Mouse (Mus musculus): ENCODE data around the gene Zcchc9.
"Not testable (repeated sequence)": the region's sequence is repeated elsewhere in the genome, so short reads cannot be mapped to it uniquely, and the experiment has no call there.

The Zcchc9 gene

GRCm38 (mm10) chr13:91807155-91807839, at the start of gene Zcchc9:
TSS of gene Zcchc9 (minus strand) at chr13:91807705.
- peak; percentile 87 for DNase-seq (ENCODE audit: low spot score)

GRCm38 (mm10) chr13:91854412-91854811, 46.9 kb upstream of the Zcchc9 start:
- no peak for DNase-seq (ENCODE audit: low spot score)

- DNase-seq (ENCODE audit: low spot score), result no peak
These were observed 20.4 kb upstream of the Zcchc9 start for GRCm38 (mm10) chr13:91827876-91828275.

DNA sequence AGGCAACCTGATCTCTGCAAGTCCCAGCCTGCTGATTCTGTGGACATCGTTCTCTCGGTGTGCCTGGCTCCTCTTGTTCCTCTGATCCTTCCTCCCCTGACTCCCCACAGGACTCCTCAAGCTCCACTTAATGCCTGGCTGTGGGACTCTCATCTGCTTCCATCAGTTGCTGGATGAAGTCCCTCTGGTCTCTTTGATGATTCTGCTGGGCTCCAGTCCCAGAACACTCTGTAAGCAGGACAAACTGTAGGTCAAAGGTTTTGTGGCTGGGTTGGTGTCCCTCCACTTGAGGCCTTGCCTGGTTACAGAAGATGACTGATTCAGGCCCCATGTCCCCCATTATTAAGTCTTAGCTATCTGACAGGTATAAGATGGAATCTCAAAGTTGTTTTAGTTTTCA, 18.6 kb upstream of the Zcchc9 start:
- DNase-seq (ENCODE audit: low spot score), result no peak

DNA sequence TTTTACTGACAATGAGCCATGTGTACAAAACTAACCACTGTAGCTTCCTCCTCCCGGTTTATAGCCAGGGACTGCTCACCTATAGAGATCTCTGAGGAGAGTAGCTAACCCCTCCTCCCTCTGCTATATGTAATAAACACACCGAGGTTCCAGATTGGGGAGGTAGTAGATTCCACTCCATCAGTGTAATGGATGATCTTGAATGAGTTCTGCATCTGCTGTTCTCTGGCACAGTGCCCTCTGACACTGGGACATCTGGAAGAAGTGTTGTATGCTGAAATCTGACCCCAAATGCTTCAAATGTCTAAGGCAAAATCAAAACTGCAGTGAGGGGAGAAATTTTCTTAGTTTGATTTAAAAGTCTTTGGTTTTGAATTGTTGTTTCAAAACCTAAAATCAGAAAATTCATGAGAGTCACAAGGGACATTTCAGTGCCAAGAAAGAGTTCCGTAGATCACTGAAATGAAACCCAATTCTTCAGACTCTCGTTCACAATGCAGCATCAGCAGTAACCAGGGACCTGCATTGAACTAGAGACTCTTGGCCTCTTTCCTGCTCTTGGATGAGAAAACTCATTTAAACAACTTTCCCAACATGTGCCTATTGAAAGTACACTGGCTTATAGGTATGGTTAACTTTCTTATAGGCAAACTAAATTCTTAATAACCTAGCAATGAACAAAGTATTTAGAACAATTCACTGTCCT, 17.5 kb upstream of the Zcchc9 start:
- DNase-seq (ENCODE audit: low spot score), result no peak

GRCm38 (mm10) chr13:91823735-91824134, 16.2 kb upstream of the Zcchc9 start:
- peak; percentile 2 for DNase-seq (ENCODE audit: low spot score)

DNA sequence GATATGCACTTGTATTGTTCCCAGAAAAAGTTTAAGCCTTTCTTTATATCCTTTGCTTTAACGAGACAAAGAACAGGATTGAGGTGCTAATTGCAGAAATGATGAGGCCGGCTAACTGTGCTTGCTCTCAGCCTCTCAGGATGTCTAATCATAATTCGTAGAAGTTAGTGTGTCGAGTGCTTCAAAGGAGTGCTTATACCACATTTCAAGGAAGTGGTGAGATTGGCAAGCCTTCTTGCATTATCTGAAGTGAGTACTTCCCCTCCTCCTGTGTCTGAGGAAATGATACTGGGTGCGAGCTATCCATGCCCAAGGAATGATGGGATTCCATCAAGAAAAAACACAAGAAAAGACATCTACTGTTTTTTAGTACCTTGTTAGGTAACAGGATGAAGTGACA, 7.2 kb upstream of the Zcchc9 start:
- DNase-seq (ENCODE audit: low spot score), result no peak

GRCm38 (mm10) chr13:91809476-91809875, 2.0 kb upstream of the Zcchc9 start:
- DNase-seq (ENCODE audit: low spot score), result peak; percentile 13

DNA sequence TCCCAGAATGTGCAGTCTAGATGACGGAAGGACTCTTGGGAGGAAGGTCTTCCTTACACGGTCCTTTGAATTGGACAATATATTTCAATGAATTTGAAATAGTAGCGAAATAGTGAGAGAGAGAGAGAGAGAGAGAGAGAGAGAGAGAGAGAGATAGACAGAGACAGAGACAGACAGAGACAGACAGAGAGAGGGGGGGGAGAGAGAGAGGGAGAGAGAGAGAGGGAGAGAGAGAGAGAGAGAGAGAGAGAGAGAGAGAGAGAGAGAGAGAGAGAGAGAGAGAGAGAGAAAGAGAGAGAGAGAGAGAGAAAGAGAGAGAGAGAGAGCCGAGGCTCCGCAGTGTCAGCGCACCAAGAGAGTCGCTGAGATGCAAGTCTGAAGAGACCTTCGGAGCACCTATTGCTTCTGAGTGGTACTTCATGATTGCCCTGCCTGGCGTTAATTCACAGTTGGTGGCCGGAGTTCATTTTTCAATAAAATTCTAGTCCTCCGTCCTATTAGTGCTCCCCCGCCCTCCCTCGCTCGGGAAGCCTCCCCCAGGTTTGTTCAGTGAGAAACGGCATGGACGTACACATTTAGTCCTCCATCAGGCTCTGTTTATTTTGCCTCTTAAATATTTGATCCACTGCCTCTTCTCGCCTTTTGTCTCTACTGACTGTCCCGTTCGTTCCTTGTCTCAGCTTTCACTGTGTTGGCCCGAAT, 520 bp upstream of the Zcchc9 start:
- DNase-seq (ENCODE audit: low spot score), result peak; percentile 9

GRCm38 (mm10) chr13:91801726-91802125, 5.8 kb downstream of the Zcchc9 start:
- DNase-seq (ENCODE audit: low spot score), result no peak

- DNase-seq (ENCODE audit: low spot score), result no peak
These were observed 10.1 kb downstream of the Zcchc9 start for GRCm38 (mm10) chr13:91797442-91797841.

DNA sequence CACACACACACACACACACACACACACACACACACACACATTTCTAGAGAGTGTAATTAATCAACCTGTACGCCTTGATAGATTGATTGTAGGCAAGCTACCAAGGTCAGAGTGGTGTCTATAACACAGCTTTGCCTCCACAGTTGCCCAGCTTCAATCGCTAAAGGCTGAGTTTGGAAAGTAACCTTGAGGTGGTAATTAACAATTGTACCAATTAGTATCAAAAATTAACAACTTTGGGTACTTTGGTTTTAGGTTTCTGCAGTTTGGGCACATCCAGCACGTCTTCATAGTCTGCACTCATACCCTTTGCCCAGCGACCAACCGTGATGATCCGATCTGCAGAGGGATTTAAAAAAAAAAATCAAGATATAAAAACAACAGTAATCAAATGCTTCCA, 10.6 kb downstream of the Zcchc9 start:
- DNase-seq (ENCODE audit: low spot score), result no peak

- DNase-seq (ENCODE audit: low spot score), result no peak
These were observed 11.5 kb downstream of the Zcchc9 start for GRCm38 (mm10) chr13:91796003-91796402.

DNA sequence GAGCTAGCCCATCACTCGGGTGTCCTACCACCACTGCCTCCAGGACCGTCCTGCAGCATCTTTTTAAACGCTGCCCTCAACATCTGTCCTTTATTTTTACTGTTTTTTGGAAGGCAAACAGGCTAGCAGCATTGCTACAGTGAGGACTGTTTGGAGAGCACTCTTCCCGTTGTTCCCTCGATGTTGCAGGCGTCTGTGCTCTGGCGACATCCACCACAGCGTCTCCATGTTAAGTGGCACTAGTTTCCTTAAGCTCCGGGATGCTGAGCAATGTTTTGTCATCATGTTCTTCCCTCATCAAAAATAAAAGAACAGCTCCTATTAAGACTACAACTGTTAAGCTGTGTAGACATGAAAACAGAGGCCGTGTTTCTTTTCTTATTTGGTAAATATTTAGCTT, 11.9 kb downstream of the Zcchc9 start:
- no peak for DNase-seq (ENCODE audit: low spot score)

DNA sequence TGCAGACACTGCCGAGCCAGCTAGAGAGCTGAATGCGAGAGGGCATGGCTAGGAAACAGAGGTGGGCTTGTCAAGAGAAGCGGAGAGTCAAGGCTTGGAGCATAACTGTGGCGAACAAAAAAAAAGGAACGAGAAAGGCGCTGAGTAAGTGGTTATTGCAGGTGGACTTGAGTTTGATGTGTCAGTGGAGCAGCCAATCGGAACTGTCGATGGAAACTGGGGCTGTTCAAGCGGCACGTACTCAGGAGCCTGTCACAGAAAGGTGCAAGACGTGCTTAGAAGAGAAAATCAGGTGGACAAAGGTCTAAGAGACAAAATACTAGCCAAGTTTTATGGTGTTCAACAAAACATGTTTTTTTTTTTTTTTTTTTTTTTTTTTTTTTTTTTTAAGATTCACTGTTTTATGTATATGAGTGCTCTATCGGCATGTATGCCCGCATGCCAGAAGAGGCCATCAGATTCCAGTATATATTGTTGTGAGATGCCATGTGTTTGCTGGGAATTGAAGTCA, 12.5 kb downstream of the Zcchc9 start:
- DNase-seq (ENCODE audit: low spot score), result no peak

- no peak for DNase-seq (ENCODE audit: low spot score)
These were observed 15.5 kb downstream of the Zcchc9 start for GRCm38 (mm10) chr13:91792035-91792434.

DNA sequence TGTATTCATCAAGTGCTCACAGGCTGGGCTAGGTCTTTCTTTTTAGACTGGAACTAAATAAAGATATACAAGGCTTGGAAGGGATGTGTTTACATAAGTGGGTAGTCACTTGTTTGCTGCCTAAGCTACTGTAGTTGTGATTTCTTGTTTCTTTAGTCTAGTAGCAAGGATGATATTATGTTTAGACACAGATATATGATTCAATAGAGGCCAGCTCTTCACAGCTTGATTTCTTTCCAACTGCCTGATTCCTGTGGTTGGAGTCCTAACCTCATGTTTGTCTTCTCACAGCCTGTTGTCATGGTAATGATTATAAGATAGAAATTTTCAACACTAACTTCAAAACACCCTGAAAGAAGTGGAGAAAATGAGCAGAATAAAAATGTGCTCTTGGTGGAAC, 27.6 kb downstream of the Zcchc9 start:
- DNase-seq (ENCODE audit: low spot score), result no peak

DNA sequence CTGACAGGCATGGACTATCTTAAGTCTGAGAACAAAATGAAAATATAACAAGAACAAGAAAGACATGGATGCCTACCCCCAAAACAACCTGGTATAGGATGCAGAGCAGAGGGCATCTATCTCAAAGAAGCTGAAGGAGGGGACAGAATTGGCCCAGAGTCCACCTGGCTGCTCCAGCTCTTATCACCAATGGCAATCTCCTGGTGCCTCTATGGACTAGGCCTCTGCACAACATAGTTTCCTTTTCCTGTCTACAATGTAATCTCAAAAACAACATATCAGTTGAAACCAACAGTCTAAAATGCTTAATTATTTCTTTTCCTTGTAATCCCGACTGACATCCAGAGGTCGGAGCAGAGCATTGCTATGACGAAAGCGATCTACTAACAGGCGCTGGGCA, 29.4 kb downstream of the Zcchc9 start:
- DNase-seq (ENCODE audit: low spot score), result no peak

DNA sequence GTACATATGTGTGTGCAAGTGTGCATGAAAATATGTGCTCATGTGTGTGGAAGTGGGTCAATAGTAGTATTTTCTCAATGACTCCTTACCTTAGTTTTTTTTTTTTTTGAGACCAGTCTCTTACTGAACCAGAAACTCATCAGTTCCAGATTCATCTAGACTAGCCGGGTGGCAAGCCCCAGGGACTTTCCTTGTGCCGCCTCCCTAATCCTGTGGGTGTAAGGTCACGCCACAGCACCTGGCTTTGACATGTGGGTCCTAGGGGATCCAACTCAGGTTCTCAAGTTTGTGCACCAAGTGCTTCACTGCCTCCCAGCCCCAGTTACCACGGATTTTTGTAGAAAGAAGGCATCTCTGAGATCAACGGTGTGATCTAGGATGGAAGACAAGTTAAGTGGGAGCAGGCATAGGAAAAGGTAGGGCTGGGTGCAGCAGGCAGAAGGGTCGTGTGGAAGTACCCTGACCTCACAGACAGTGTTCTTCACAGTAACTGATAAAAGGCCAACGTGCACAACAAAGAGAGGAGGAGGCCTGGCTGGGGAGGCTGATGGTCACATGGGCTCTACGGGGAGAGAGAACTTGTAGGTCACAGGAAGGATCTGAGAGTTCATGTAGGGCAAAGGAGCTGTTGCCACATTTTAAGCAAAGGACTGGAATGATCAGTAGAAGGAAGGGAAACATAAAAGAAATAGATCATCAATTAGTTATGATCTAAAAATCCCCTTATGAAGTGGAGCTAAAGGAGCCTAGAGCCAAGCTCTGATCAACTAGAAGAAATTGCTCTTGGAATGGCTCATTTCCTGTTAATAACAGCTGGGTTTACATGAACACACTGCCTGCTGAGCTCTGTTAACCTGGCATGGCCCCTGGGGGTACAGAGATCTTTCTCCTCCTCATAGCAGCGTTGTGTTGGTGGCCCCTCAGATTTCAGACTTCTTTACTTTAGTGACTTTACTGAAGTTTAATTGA, 38.5 kb downstream of the Zcchc9 start:
- no peak for DNase-seq (ENCODE audit: low spot score)

DNA sequence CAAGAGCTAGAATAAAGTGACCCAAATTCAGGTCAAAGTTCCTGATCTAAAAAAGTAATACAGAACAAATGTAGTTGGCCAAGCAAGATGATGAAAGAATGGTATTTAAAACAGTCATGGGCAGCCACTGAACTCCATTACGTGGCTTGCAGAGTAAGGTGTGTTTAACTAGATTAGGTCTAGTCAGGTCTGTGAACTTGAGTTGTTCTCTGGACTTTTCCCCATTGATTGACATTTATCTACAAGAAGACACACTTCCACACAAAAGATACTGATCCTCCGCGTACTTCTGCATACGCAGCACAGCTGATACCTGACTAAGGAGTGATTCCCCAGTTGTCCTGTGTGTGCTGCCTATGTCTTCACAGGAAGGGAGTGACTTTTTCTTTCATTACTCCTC, 41.9 kb downstream of the Zcchc9 start:
- no peak for DNase-seq (ENCODE audit: low spot score)

- DNase-seq (ENCODE audit: low spot score), result not testable (repeated sequence)
These were observed 43.9 kb downstream of the Zcchc9 start for GRCm38 (mm10) chr13:91763654-91764053.
